Mouse (Mus musculus): ENCODE measurements at regions not wholly inside any gene's neighbourhood (a gene's known extent, or its start where the extent isn't known, plus 50 kb on each side); places are given as distances from the start of the nearest gene placed in this dataset.
"Not testable (repeated sequence)": the region's sequence is repeated elsewhere in the genome, so short reads cannot be mapped to it uniquely, and the experiment has no call there.

GRCm38 (mm10) chr17:26335551-26335950, 79.1 kb upstream of the Neurl1b start:
- H3K4me2 ChIP-seq, result no peak overlapping the region
- no peaks in the 10 kb centered on the region for H3K9me3 ChIP-seq
- no peaks in the 10 kb centered on the region for H3K36me3 ChIP-seq (replicated peaks)
- no peaks in the 10 kb centered on the region for H3K4me1 ChIP-seq
- ATAC-seq (ENCODE audit: low FRiP score), result no peak
- no peaks in the 10 kb centered on the region for H3K27me3 ChIP-seq
- no peak overlapping the region for H3K4me3 ChIP-seq (replicated peaks)
- H3K27ac ChIP-seq, result no peak overlapping the region
- WGBS, result 88% methylated on average over 3 of the region's 3 CpGs
- no peak overlapping the region for H3K9ac ChIP-seq

GRCm38 (mm10) chr17:26336011-26336410, 78.6 kb upstream of the Neurl1b start:
- 81% methylated on average over 1 of the region's 1 CpGs for WGBS
- Histone ChIP-seq H3K9me3 (no peaks in the 10 kb centered on the region), H3K4me2 (no peak overlapping the region), H3K4me3 (replicated peaks) (no peak overlapping the region), H3K9ac (no peak overlapping the region), H3K27ac (no peak overlapping the region), H3K4me1 (no peaks in the 10 kb centered on the region), H3K36me3 (replicated peaks) (no peaks in the 10 kb centered on the region), H3K27me3 (no peaks in the 10 kb centered on the region)
- ATAC-seq (ENCODE audit: low FRiP score), result no peak

- WGBS, result 74% methylated on average over 3 of the region's 3 CpGs
- no peak for ATAC-seq (ENCODE audit: low FRiP score)
- no peaks in the 10 kb centered on the region for H3K9me3 ChIP-seq
Observed at GRCm38 (mm10) chr17:26337106-26337505, 77.5 kb upstream of the Neurl1b start.

GRCm38 (mm10) chr17:26345436-26345835, 69.2 kb upstream of the Neurl1b start:
- H3K9ac ChIP-seq; H3K27ac ChIP-seq; H3K27me3 ChIP-seq; H3K9me3 ChIP-seq; H3K4me2 ChIP-seq; H3K4me3 ChIP-seq (replicated peaks); H3K36me3 ChIP-seq (replicated peaks); H3K4me1 ChIP-seq; ATAC-seq (ENCODE audit: low FRiP score): not testable (repeated sequence)
- 88% methylated on average over 7 of the region's 7 CpGs for WGBS

More at GRCm38 (mm10) chr17:26337106-26337505, 77.5 kb upstream of the Neurl1b start:
- Histone ChIP-seq H3K4me1 (no peaks in the 10 kb centered on the region), H3K4me2 (no peak overlapping the region), H3K4me3 (replicated peaks) (no peak overlapping the region), H3K27ac (no peak overlapping the region), H3K36me3 (replicated peaks) (no peaks in the 10 kb centered on the region), H3K27me3 (no peaks in the 10 kb centered on the region), H3K9ac (no peak overlapping the region)

GRCm38 (mm10) chr17:26348116-26348515, 66.5 kb upstream of the Neurl1b start:
- Histone ChIP-seq H3K9ac (no peak overlapping the region), H3K27ac (no peak overlapping the region), H3K9me3 (no peaks in the 10 kb centered on the region), H3K4me3 (replicated peaks) (no peak overlapping the region), H3K36me3 (replicated peaks) (no peaks in the 10 kb centered on the region), H3K4me2 (no peak overlapping the region), H3K4me1 (no peaks in the 10 kb centered on the region), H3K27me3 (no peaks in the 10 kb centered on the region)
- WGBS, result 91% methylated on average over 5 of the region's 5 CpGs
- no peak for ATAC-seq (ENCODE audit: low FRiP score)

- H3K4me2 ChIP-seq, result no peak overlapping the region
- H3K4me3 ChIP-seq (replicated peaks), result no peak overlapping the region
- no peak for ATAC-seq (ENCODE audit: low FRiP score)
- WGBS, result 47% methylated on average over 2 of the region's 2 CpGs
- H3K4me1 ChIP-seq, result no peaks in the 10 kb centered on the region
- H3K27ac ChIP-seq, result no peak overlapping the region
- H3K9ac ChIP-seq, result no peak overlapping the region
- no peaks in the 10 kb centered on the region for H3K36me3 ChIP-seq (replicated peaks)
- no peaks in the 10 kb centered on the region for H3K27me3 ChIP-seq
- H3K9me3 ChIP-seq, result no peaks in the 10 kb centered on the region
Observed at GRCm38 (mm10) chr17:26349741-26350140, 64.9 kb upstream of the Neurl1b start.

- Histone ChIP-seq H3K27me3 (no peaks in the 10 kb centered on the region), H3K9ac (no peak overlapping the region), H3K4me2 (no peak overlapping the region), H3K27ac (no peak overlapping the region), H3K36me3 (replicated peaks) (no peaks in the 10 kb centered on the region), H3K4me1 (no peaks in the 10 kb centered on the region), H3K4me3 (replicated peaks) (no peak overlapping the region), H3K9me3 (no peaks in the 10 kb centered on the region)
- no peak for ATAC-seq (ENCODE audit: low FRiP score)
- 88% methylated on average over 5 of the region's 5 CpGs for WGBS
Observed at GRCm38 (mm10) chr17:26350216-26350615, 64.4 kb upstream of the Neurl1b start.

GRCm38 (mm10) chr17:26351991-26352390, 62.6 kb upstream of the Neurl1b start:
- H3K9me3 ChIP-seq, result no peaks in the 10 kb centered on the region
- WGBS, result 81% methylated on average over 7 of the region's 7 CpGs
- H3K4me1 ChIP-seq, result no peaks in the 10 kb centered on the region
- no peak overlapping the region for H3K4me2 ChIP-seq
- no peak for ATAC-seq (ENCODE audit: low FRiP score)
- H3K27ac ChIP-seq, result no peak overlapping the region
- H3K36me3 ChIP-seq (replicated peaks), result no peaks in the 10 kb centered on the region
- no peak overlapping the region for H3K4me3 ChIP-seq (replicated peaks)
- no peak overlapping the region for H3K9ac ChIP-seq
- H3K27me3 ChIP-seq, result no peaks in the 10 kb centered on the region

GRCm38 (mm10) chr17:26352712-26353111, 61.9 kb upstream of the Neurl1b start:
- no peaks in the 10 kb centered on the region for H3K4me1 ChIP-seq
- H3K36me3 ChIP-seq (replicated peaks), result no peaks in the 10 kb centered on the region
- H3K4me2 ChIP-seq, result no peak overlapping the region
- no peaks in the 10 kb centered on the region for H3K27me3 ChIP-seq
- H3K27ac ChIP-seq, result no peak overlapping the region
- WGBS, result 80% methylated on average over 4 of the region's 4 CpGs
- no peaks in the 10 kb centered on the region for H3K9me3 ChIP-seq
- ATAC-seq (ENCODE audit: low FRiP score), result no peak
- H3K4me3 ChIP-seq (replicated peaks), result no peak overlapping the region
- H3K9ac ChIP-seq, result no peak overlapping the region

GRCm38 (mm10) chr17:26354431-26354830, 60.2 kb upstream of the Neurl1b start:
- Histone ChIP-seq H3K27me3 (no peaks in the 10 kb centered on the region), H3K4me1 (no peaks in the 10 kb centered on the region), H3K36me3 (replicated peaks) (no peaks in the 10 kb centered on the region), H3K4me2 (no peak overlapping the region), H3K27ac (no peak overlapping the region), H3K4me3 (replicated peaks) (no peak overlapping the region), H3K9ac (no peak overlapping the region), H3K9me3 (no peaks in the 10 kb centered on the region)
- WGBS, result 78% methylated on average over 3 of the region's 3 CpGs
- ATAC-seq (ENCODE audit: low FRiP score), result no peak

GRCm38 (mm10) chr17:26355301-26355700, 59.3 kb upstream of the Neurl1b start:
- H3K27ac ChIP-seq, result no peak overlapping the region
- no peak for ATAC-seq (ENCODE audit: low FRiP score)
- H3K9ac ChIP-seq, result no peak overlapping the region
- H3K4me2 ChIP-seq, result no peak overlapping the region
- no peak overlapping the region for H3K4me3 ChIP-seq (replicated peaks)
- WGBS, result 80% methylated on average over 3 of the region's 3 CpGs
- no peaks in the 10 kb centered on the region for H3K9me3 ChIP-seq
- H3K36me3 ChIP-seq (replicated peaks), result no peaks in the 10 kb centered on the region
- no peaks in the 10 kb centered on the region for H3K27me3 ChIP-seq
- H3K4me1 ChIP-seq, result no peaks in the 10 kb centered on the region

- WGBS, result 86% methylated on average over 5 of the region's 5 CpGs
- ATAC-seq (ENCODE audit: low FRiP score), result no peak
- H3K4me1 ChIP-seq, result peaks cover 4% of the 10 kb centered on the region
Observed at GRCm38 (mm10) chr17:26356906-26357305, 57.7 kb upstream of the Neurl1b start.

GRCm38 (mm10) chr17:26357784-26358183, 56.8 kb upstream of the Neurl1b start:
- Histone ChIP-seq H3K36me3 (replicated peaks) (no peaks in the 10 kb centered on the region), H3K27me3 (no peaks in the 10 kb centered on the region), H3K4me3 (replicated peaks) (no peak overlapping the region), H3K9me3 (no peaks in the 10 kb centered on the region), H3K4me2 (no peak overlapping the region), H3K9ac (no peak overlapping the region), H3K27ac (no peak overlapping the region), H3K4me1 (peaks cover 10% of the 10 kb centered on the region)
- ATAC-seq (ENCODE audit: low FRiP score), result no peak
- WGBS, result 67% methylated on average over 4 of the region's 4 CpGs

More at GRCm38 (mm10) chr17:26356906-26357305, 57.7 kb upstream of the Neurl1b start:
- no peaks in the 10 kb centered on the region for H3K9me3 ChIP-seq
- H3K27ac ChIP-seq, result no peak overlapping the region
- H3K9ac ChIP-seq, result no peak overlapping the region
- no peaks in the 10 kb centered on the region for H3K36me3 ChIP-seq (replicated peaks)
- H3K4me3 ChIP-seq (replicated peaks), result no peak overlapping the region
- no peaks in the 10 kb centered on the region for H3K27me3 ChIP-seq
- no peak overlapping the region for H3K4me2 ChIP-seq

- H3K4me2 ChIP-seq, result no peak overlapping the region
- no peak overlapping the region for H3K27ac ChIP-seq
- no peak for ATAC-seq (ENCODE audit: low FRiP score)
- no peak overlapping the region for H3K4me3 ChIP-seq (replicated peaks)
- H3K27me3 ChIP-seq, result no peaks in the 10 kb centered on the region
- 82% methylated on average over 6 of the region's 6 CpGs for WGBS
- H3K36me3 ChIP-seq (replicated peaks), result no peaks in the 10 kb centered on the region
- no peaks in the 10 kb centered on the region for H3K9me3 ChIP-seq
- peaks cover 22% of the 10 kb centered on the region for H3K4me1 ChIP-seq
- H3K9ac ChIP-seq, result no peak overlapping the region
Observed at GRCm38 (mm10) chr17:26360711-26361110, 53.9 kb upstream of the Neurl1b start.
